Mouse (Mus musculus): ENCODE results near the gene Abcb10.
"Not testable (repeated sequence)": the region's sequence is repeated elsewhere in the genome, so short reads cannot be mapped to it uniquely, and the experiment has no call there.

Abcb10 gene

GRCm38 (mm10) chr8:123982826-123983400 is at the start of gene Abcb10:
Abcb10 (minus strand) TSS chr8:123983122.
- DNase-seq (ENCODE audit: low spot score) = peak; percentile 100

- DNase-seq (ENCODE audit: low spot score) = no peak
Measured at GRCm38 (mm10) chr8:124027831-124028230, 44.9 kb upstream of the Abcb10 start.

- DNase-seq (ENCODE audit: low spot score) = not testable (repeated sequence)
Measured at GRCm38 (mm10) chr8:124026265-124026664, 43.3 kb upstream of the Abcb10 start.

GRCm38 (mm10) chr8:124021237-124022227 is 38.6 kb upstream of the Abcb10 start, which contains the start of the genes Taf5l and Urb2:
Taf5l (minus strand) TSS chr8:124021397.
Urb2 (plus strand) TSS chr8:124021508.
- DNase-seq (ENCODE audit: low spot score) = peak; percentile 98

- DNase-seq (ENCODE audit: low spot score) = peak; percentile 95
Measured at GRCm38 (mm10) chr8:124020439-124021236, 37.7 kb upstream of the Abcb10 start.

- DNase-seq (ENCODE audit: low spot score) = no peak
Measured at GRCm38 (mm10) chr8:124019782-124020181, 36.9 kb upstream of the Abcb10 start.

GRCm38 (mm10) chr8:124014751-124015150 is 31.8 kb upstream of the Abcb10 start:
- no peak for DNase-seq (ENCODE audit: low spot score)

GRCm38 (mm10) chr8:124014299-124014698 is 31.4 kb upstream of the Abcb10 start:
- not testable (repeated sequence) for DNase-seq (ENCODE audit: low spot score)

GRCm38 (mm10) chr8:124011989-124012586 is 29.2 kb upstream of the Abcb10 start:
- DNase-seq (ENCODE audit: low spot score) = no peak

GRCm38 (mm10) chr8:124011580-124011979 is 28.7 kb upstream of the Abcb10 start:
- DNase-seq (ENCODE audit: low spot score) = no peak

- DNase-seq (ENCODE audit: low spot score) = no peak
Measured at GRCm38 (mm10) chr8:124007829-124008228, 24.9 kb upstream of the Abcb10 start.

- no peak for DNase-seq (ENCODE audit: low spot score)
Measured at GRCm38 (mm10) chr8:124002546-124003108, 19.7 kb upstream of the Abcb10 start.

- DNase-seq (ENCODE audit: low spot score) = peak; percentile 77
Measured at GRCm38 (mm10) chr8:123999568-123999967, 16.6 kb upstream of the Abcb10 start.

- no peak for DNase-seq (ENCODE audit: low spot score)
Measured at GRCm38 (mm10) chr8:123993997-123994396, 11.1 kb upstream of the Abcb10 start.

GRCm38 (mm10) chr8:123993597-123993996 is 10.7 kb upstream of the Abcb10 start:
- no peak for DNase-seq (ENCODE audit: low spot score)

- DNase-seq (ENCODE audit: low spot score) = peak; percentile 60
Measured at GRCm38 (mm10) chr8:123992587-123992986, 9.7 kb upstream of the Abcb10 start.

GRCm38 (mm10) chr8:123990277-123991049 is 7.5 kb upstream of the Abcb10 start:
- no peak for DNase-seq (ENCODE audit: low spot score)

GRCm38 (mm10) chr8:123989128-123989527 is 6.2 kb upstream of the Abcb10 start:
- no peak for DNase-seq (ENCODE audit: low spot score)

- no peak for DNase-seq (ENCODE audit: low spot score)
Measured at GRCm38 (mm10) chr8:123988605-123989038, 5.7 kb upstream of the Abcb10 start.

- peak; percentile 47 for DNase-seq (ENCODE audit: low spot score)
Measured at GRCm38 (mm10) chr8:123982291-123982793, 580 bp downstream of the Abcb10 start.
